In the genomic region with DNA sequence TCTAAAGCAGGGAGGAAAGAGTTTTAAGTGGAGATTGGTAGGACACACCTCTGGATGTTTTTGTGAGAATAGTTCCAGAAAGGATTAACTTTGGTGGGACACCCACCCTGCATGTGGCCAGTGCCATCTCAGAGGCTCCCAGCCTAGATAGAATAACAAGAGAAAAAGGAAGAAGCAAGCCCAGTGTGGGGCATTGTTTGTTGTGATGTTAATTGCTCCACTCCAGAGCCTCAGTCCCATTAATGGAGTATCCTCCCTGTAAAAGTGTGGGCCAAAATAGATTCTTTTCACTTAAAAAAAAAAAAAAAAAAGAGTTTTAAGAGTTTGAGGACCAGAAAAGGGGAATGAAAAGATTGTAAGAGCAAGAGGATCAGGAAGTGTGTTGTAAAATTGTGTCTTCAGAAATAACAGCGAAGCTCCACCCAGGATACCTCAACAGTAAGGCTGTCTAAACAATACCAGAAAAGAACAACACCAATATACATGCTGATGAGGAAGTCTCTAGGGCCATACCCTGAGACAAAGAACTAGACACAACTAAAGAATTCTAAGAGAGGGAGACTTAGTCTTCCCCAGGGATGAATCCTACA, we compare ENCODE assay signal across 22 mouse cellular contexts.
DNase-seq lines count a peak whose midpoint lies in the region; ATAC-seq and TF ChIP-seq lines count a peak whose summit lies in the region.
"Had no signal": no experiment of that assay in that cellular context is flagged by ENCODE, and none has a peak within 500 bp of the region (broad histone marks: within the 10 kb centered on the region; RNA-seq: fewer than 3 reads in every experiment).

No protein-coding gene starts in this region.

- no peaks in the 10 kb centered on the region for H3K36me3 ChIP-seq in hindbrain, embryonic 14.5 days (replicated peaks; ENCODE audit: control insufficient read depth, insufficient read depth)
- H3K36me3 ChIP-seq: embryonic facial prominence, embryonic 10.5 days; embryonic facial prominence, embryonic 12.5 days; forebrain, embryonic 15.5 days; G1E had no signal

- no peak overlapping the region for H3K4me3 ChIP-seq in hindbrain, embryonic 14.5 days (replicated peaks; ENCODE audit: low read length)
- no peak overlapping the region for H3K4me3 ChIP-seq in left cerebral cortex, adult 2 months
- H3K4me3 ChIP-seq: embryonic facial prominence, embryonic 10.5 days; embryonic facial prominence, embryonic 12.5 days; forebrain, embryonic 13.5 days; forebrain, embryonic 15.5 days had no signal

- no peak for TF ChIP-seq CTCF in left cerebral cortex, adult 2 months (IDR thresholded peaks at IDR 0.05)

- no peaks in the 10 kb centered on the region for H3K4me1 ChIP-seq in hindbrain, embryonic 14.5 days (replicated peaks; ENCODE audit: control insufficient read depth, insufficient read depth, low read length)
- H3K4me1 ChIP-seq: embryonic facial prominence, embryonic 10.5 days; embryonic facial prominence, embryonic 12.5 days; forebrain, embryonic 13.5 days; forebrain, embryonic 15.5 days had no signal

- no peaks in the 10 kb centered on the region for H3K9me3 ChIP-seq in hindbrain, embryonic 14.5 days (ENCODE audit: control insufficient read depth, low read length)
- H3K9me3 ChIP-seq: embryonic facial prominence, embryonic 10.5 days; embryonic facial prominence, embryonic 12.5 days; forebrain, embryonic 13.5 days; forebrain, embryonic 15.5 days; G1E had no signal

- H3K4me2 ChIP-seq in hindbrain, embryonic 14.5 days (replicated peaks): no peak overlapping the region
- H3K4me2 ChIP-seq: embryonic facial prominence, embryonic 12.5 days; forebrain, embryonic 13.5 days; forebrain, embryonic 15.5 days had no signal

- H3K27me3 ChIP-seq in hindbrain, embryonic 14.5 days (ENCODE audit: control insufficient read depth, insufficient read depth, low read length): no peaks in the 10 kb centered on the region
- H3K27me3 ChIP-seq: embryonic facial prominence, embryonic 12.5 days; forebrain, embryonic 13.5 days; forebrain, embryonic 15.5 days had no signal

- H3K9ac ChIP-seq in hindbrain, embryonic 14.5 days: no peak overlapping the region
- H3K9ac ChIP-seq: embryonic facial prominence, embryonic 12.5 days; forebrain, embryonic 13.5 days; forebrain, embryonic 15.5 days; forebrain, postnatal 0 days had no signal

- no peak overlapping the region for H3K27ac ChIP-seq in hindbrain, embryonic 14.5 days
- no peak overlapping the region for H3K27ac ChIP-seq in left cerebral cortex, adult 2 months
- H3K27ac ChIP-seq: embryonic facial prominence, embryonic 10.5 days; embryonic facial prominence, embryonic 12.5 days; forebrain, embryonic 13.5 days; forebrain, embryonic 15.5 days had no signal

- WGBS in hindbrain, embryonic 14.5 days: 49% methylated on average over 1 of the region's 1 CpGs

- intact Hi-C loops in left cerebral cortex, adult 2 months (cut with DNase I): no loop called here

- ATAC-seq in hindbrain, embryonic 14.5 days (ENCODE audit: low FRiP score): no peak
- ATAC-seq in megakaryocyte progenitor cell, adult 5-6 weeks (replicated peaks; ENCODE audit: poor library complexity): no peak
- ATAC-seq: activated CD4-positive, CD25-positive, alpha-beta regulatory T cell, adult 4 months; forebrain, embryonic 13.5 days; forebrain, embryonic 15.5 days; forebrain, postnatal 0 days had no signal

- DNase-seq in ES-CJ7 (ENCODE audit: low read depth, low spot score): peak; percentile 89
- DNase-seq in R1 (ENCODE audit: low read depth, low spot score): peak; percentile 95
- peak; percentile 88 for DNase-seq in ZHBTc4 (ENCODE audit: low read depth, low spot score)
- DNase-seq in kidney, postnatal 14 days: no peak
- no peak for DNase-seq in hindbrain, embryonic 14.5 days (ENCODE audit: low spot score)
- no peak for DNase-seq in left cerebral cortex, adult 2 months (ENCODE audit: extremely low spot score in 1 of 2, low spot score in 2 of 2)
- DNase-seq: adrenal gland, adult 8-10 months; adrenal gland, postnatal 14 days; adrenal gland, postnatal 36 days; cerebellum, adult 11-12 months; cerebellum, adult 2 months; cerebellum, adult 9-10 months; cerebellum, postnatal 10 days; cerebellum, postnatal 25 days; forebrain, postnatal 0 days had no signal

Comparison
In these comparisons a context has a peak if more than half of its experiments do, and no peak if none do; other contexts are left out.
1. DNase-seq: peak in ES-CJ7 (single experiment), R1 (single experiment) and ZHBTc4 (single experiment); none in kidney, postnatal 14 days (single experiment), hindbrain, embryonic 14.5 days (single experiment) and left cerebral cortex, adult 2 months (0 of 2).